Mouse (Mus musculus) macrophage (primary cell): ENCODE measurements around the gene Gnl2. TPM values are rescaled to one million over a fixed set of nuclear protein-coding genes. Genes with fewer than 3 reads are reported as not detected.

Source experiments
- H3K27ac ChIP-seq: fragments of 350-480 bp; formaldehyde crosslinking; 2 replicates; pipeline ENCODE4 v1.9.0; 2021
- H3K36me3 ChIP-seq: fragments of 350-480 bp; formaldehyde crosslinking; 2 replicates; pipeline ENCODE4 v1.9.0; 2021; ENCODE audit errors: inconsistent target
- H3K4me3 ChIP-seq: fragments of 350-480 bp; formaldehyde crosslinking; 2 replicates; pipeline ENCODE4 v1.9.0; 2021; ENCODE audit errors: inconsistent target
- H3K79me2 ChIP-seq: fragments of 350-480 bp; formaldehyde crosslinking; 2 replicates; pipeline ENCODE4 v1.9.0; 2021; ENCODE audit errors: inconsistent target
- WGBS: methylation state at CpG from one replicate; pipeline ENCODE4 v1.1.7; 2026; ENCODE audit warnings: inconsistent platforms; ENCODE audit not compliant: missing documents; 5-methylcytosine and 5-hydroxymethylcytosine counted together
- polyA plus RNA-seq: library from polyadenylated mRNA; stranded (reverse); fragments of 250-400 nt; gene quantifications from 3 replicates; pipeline ENCODE4 v1.2.4, GENCODE M21; 2018; ENCODE audit warnings: inconsistent platforms

The Gnl2 gene
- polyA plus RNA-seq, 1 experiment from 2014 or later = 51.8 TPM

GRCm38 (mm10) chr4:124986739-124987710 is 29.4 kb upstream of the Gnl2 start:
- no peaks in the 10 kb centered on the region for H3K36me3 ChIP-seq
- WGBS = 11% methylated on average over 47 of the region's 51 CpGs
- no peaks in the 10 kb centered on the region for H3K79me2 ChIP-seq
- H3K4me3 ChIP-seq = no peak overlapping the region
- H3K27ac ChIP-seq = no peak overlapping the region

- H3K4me3 ChIP-seq = no peak overlapping the region
- WGBS = 53% methylated on average over 10 of the region's 10 CpGs
- H3K79me2 ChIP-seq = no peaks in the 10 kb centered on the region
- H3K36me3 ChIP-seq = no peaks in the 10 kb centered on the region
- H3K27ac ChIP-seq = no peak overlapping the region
These were observed 28.7 kb upstream of the Gnl2 start for GRCm38 (mm10) chr4:124987711-124988097.

- Histone ChIP-seq H3K27ac (no peak overlapping the region), H3K4me3 (no peak overlapping the region), H3K36me3 (no peaks in the 10 kb centered on the region), H3K79me2 (no peaks in the 10 kb centered on the region)
- 59% methylated on average over 9 of the region's 9 CpGs for WGBS
These were observed 28.0 kb upstream of the Gnl2 start for GRCm38 (mm10) chr4:124988382-124988781.

GRCm38 (mm10) chr4:124989787-124990253 is 26.6 kb upstream of the Gnl2 start:
- 32% methylated on average over 20 of the region's 20 CpGs for WGBS
- Histone ChIP-seq H3K36me3 (no peaks in the 10 kb centered on the region), H3K4me3 (no peak overlapping the region), H3K27ac (no peak overlapping the region), H3K79me2 (no peaks in the 10 kb centered on the region)

GRCm38 (mm10) chr4:124990325-124990724 is 26.1 kb upstream of the Gnl2 start:
- no peaks in the 10 kb centered on the region for H3K79me2 ChIP-seq
- H3K27ac ChIP-seq = no peak overlapping the region
- no peaks in the 10 kb centered on the region for H3K36me3 ChIP-seq
- H3K4me3 ChIP-seq = no peak overlapping the region
- 3% methylated on average over 7 of the region's 7 CpGs for whole genome bisulfite sequencing

- no peak overlapping the region for H3K27ac ChIP-seq
- no peak overlapping the region for H3K4me3 ChIP-seq
- 35% methylated on average over 10 of the region's 10 CpGs for WGBS
- no peaks in the 10 kb centered on the region for H3K36me3 ChIP-seq
- H3K79me2 ChIP-seq = no peaks in the 10 kb centered on the region
These were observed 18.8 kb upstream of the Gnl2 start for GRCm38 (mm10) chr4:124997479-124998147.

- Histone ChIP-seq H3K36me3 (no peaks in the 10 kb centered on the region), H3K79me2 (no peaks in the 10 kb centered on the region), H3K4me3 (no peak overlapping the region), H3K27ac (no peak overlapping the region)
- WGBS = 87% methylated on average over 3 of the region's 3 CpGs
These were observed 16.8 kb upstream of the Gnl2 start for GRCm38 (mm10) chr4:124999548-124999947.

GRCm38 (mm10) chr4:125002978-125003377 is 13.4 kb upstream of the Gnl2 start:
- H3K27ac ChIP-seq = no peak overlapping the region

GRCm38 (mm10) chr4:125004886-125005285 is 11.5 kb upstream of the Gnl2 start:
- H3K79me2 ChIP-seq = no peaks in the 10 kb centered on the region
- H3K36me3 ChIP-seq = no peaks in the 10 kb centered on the region
- H3K27ac ChIP-seq = no peak overlapping the region
- 72% methylated on average over 12 of the region's 12 CpGs for WGBS
- no peak overlapping the region for H3K4me3 ChIP-seq

More at GRCm38 (mm10) chr4:125002978-125003377, 13.4 kb upstream of the Gnl2 start:
- H3K36me3 ChIP-seq = no peaks in the 10 kb centered on the region
- H3K79me2 ChIP-seq = no peaks in the 10 kb centered on the region
- 75% methylated on average over 8 of the region's 8 CpGs for WGBS
- no peak overlapping the region for H3K4me3 ChIP-seq

GRCm38 (mm10) chr4:125007460-125007859 is 8.9 kb upstream of the Gnl2 start:
- WGBS = 47% methylated on average over 15 of the region's 15 CpGs
- Histone ChIP-seq H3K4me3 (no peak overlapping the region), H3K27ac (no peak overlapping the region), H3K79me2 (no peaks in the 10 kb centered on the region), H3K36me3 (no peaks in the 10 kb centered on the region)

GRCm38 (mm10) chr4:125008220-125008619 is 8.2 kb upstream of the Gnl2 start:
- no peaks in the 10 kb centered on the region for H3K36me3 ChIP-seq
- WGBS = 83% methylated on average over 6 of the region's 6 CpGs
- no peak overlapping the region for H3K4me3 ChIP-seq
- H3K27ac ChIP-seq = no peak overlapping the region
- H3K79me2 ChIP-seq = no peaks in the 10 kb centered on the region

- Histone ChIP-seq H3K4me3 (no peak overlapping the region), H3K27ac (no peak overlapping the region), H3K79me2 (no peaks in the 10 kb centered on the region), H3K36me3 (no peaks in the 10 kb centered on the region)
- 83% methylated on average over 8 of the region's 8 CpGs for WGBS
These were observed 7.7 kb upstream of the Gnl2 start for GRCm38 (mm10) chr4:125008712-125009111.

- Histone ChIP-seq H3K79me2 (no peaks in the 10 kb centered on the region), H3K36me3 (no peaks in the 10 kb centered on the region), H3K4me3 (no peak overlapping the region), H3K27ac (no peak overlapping the region)
- WGBS = 88% methylated on average over 11 of the region's 11 CpGs
These were observed 1.0 kb downstream of the Gnl2 start for GRCm38 (mm10) chr4:125017431-125017830.

GRCm38 (mm10) chr4:125020780-125021538 is 4.6 kb downstream of the Gnl2 start:
- no peak overlapping the region for H3K27ac ChIP-seq
- no peak overlapping the region for H3K4me3 ChIP-seq
- H3K79me2 ChIP-seq = no peaks in the 10 kb centered on the region
- H3K36me3 ChIP-seq = no peaks in the 10 kb centered on the region
- 38% methylated on average over 11 of the region's 11 CpGs for WGBS
